Mouse (Mus musculus): Measurements from ENCODE around the gene Rap2a. TPM values are rescaled to one million over a fixed set of nuclear protein-coding genes. Genes with fewer than 3 reads are reported as not detected.

Gene Rap2a
- total RNA-seq (2021), result 10 to 100 TPM; 91.3 to 97.7 TPM

GRCm38 (mm10) chr14:120477982-120478568 lies at the start of gene Rap2a:
TSS of gene Rap2a (plus strand) at chr14:120478444.
- peak; percentile 97 for DNase-seq
- intact Hi-C loops (cut with DNase I), result loop anchor here (10.0 kb wide), 2 partner anchors 187 to 337 kb away; no protein-coding TSS in a partner anchor

- DNase-seq, result no peak
- intact Hi-C loops (cut with DNase I), result no loop called here
Measured at GRCm38 (mm10) chr14:120428497-120428896, 49.7 kb upstream of the Rap2a start.

- no peak for DNase-seq
- intact Hi-C loops (cut with DNase I), result no loop called here
Measured at GRCm38 (mm10) chr14:120432773-120433172, 45.5 kb upstream of the Rap2a start.

- intact Hi-C loops (cut with DNase I), result no loop called here
Measured at GRCm38 (mm10) chr14:120433931-120434398, 44.3 kb upstream of the Rap2a start.

GRCm38 (mm10) chr14:120434831-120435230 lies 43.4 kb upstream of the Rap2a start:
- DNase-seq, result no peak
- intact Hi-C loops (cut with DNase I), result no loop called here

More at GRCm38 (mm10) chr14:120433931-120434398, 44.3 kb upstream of the Rap2a start:
- no peak for DNase-seq

- no peak for DNase-seq
- intact Hi-C loops (cut with DNase I), result no loop called here
Measured at GRCm38 (mm10) chr14:120440716-120441115, 37.5 kb upstream of the Rap2a start.

- no peak for DNase-seq
- intact Hi-C loops (cut with DNase I), result no loop called here
Measured at GRCm38 (mm10) chr14:120441256-120441655, 37.0 kb upstream of the Rap2a start.

GRCm38 (mm10) chr14:120441836-120442235 lies 36.4 kb upstream of the Rap2a start:
- DNase-seq, result no peak
- intact Hi-C loops (cut with DNase I), result no loop called here

GRCm38 (mm10) chr14:120454221-120454620 lies 24.0 kb upstream of the Rap2a start:
- intact Hi-C loops (cut with DNase I), result no loop called here
- no peak for DNase-seq

GRCm38 (mm10) chr14:120463938-120464727 lies 14.1 kb upstream of the Rap2a start:
- no peak for DNase-seq
- intact Hi-C loops (cut with DNase I), result no loop called here

- no peak for DNase-seq
- intact Hi-C loops (cut with DNase I), result no loop called here
Measured at GRCm38 (mm10) chr14:120466816-120467215, 11.4 kb upstream of the Rap2a start.

- no peak for DNase-seq
- intact Hi-C loops (cut with DNase I), result no loop called here
Measured at GRCm38 (mm10) chr14:120469126-120469790, 9.0 kb upstream of the Rap2a start.

- intact Hi-C loops (cut with DNase I), result loop anchor here (10.0 kb wide), 2 partner anchors 189 to 339 kb away; no protein-coding TSS in a partner anchor
- DNase-seq, result no peak
Measured at GRCm38 (mm10) chr14:120476186-120476697, 2.0 kb upstream of the Rap2a start.

GRCm38 (mm10) chr14:120477288-120477981 lies 809 bp upstream of the Rap2a start:
- peak; percentile 100 for DNase-seq
- intact Hi-C loops (cut with DNase I), result loop anchor here (10.0 kb wide), 2 partner anchors 187 to 337 kb away; no protein-coding TSS in a partner anchor

- DNase-seq, result no peak
- intact Hi-C loops (cut with DNase I), result loop anchor here (10.0 kb wide), 2 partner anchors 186 to 336 kb away; no protein-coding TSS in a partner anchor
Measured at GRCm38 (mm10) chr14:120478641-120479341, 547 bp downstream of the Rap2a start.

GRCm38 (mm10) chr14:120480341-120480900 lies 2.2 kb downstream of the Rap2a start:
- no peak for DNase-seq
- intact Hi-C loops (cut with DNase I), result no loop called here

GRCm38 (mm10) chr14:120480927-120481326 lies 2.7 kb downstream of the Rap2a start:
- no peak for DNase-seq
- intact Hi-C loops (cut with DNase I), result no loop called here

GRCm38 (mm10) chr14:120484561-120484960 lies 6.3 kb downstream of the Rap2a start:
- intact Hi-C loops (cut with DNase I), result no loop called here
- no peak for DNase-seq

- DNase-seq, result no peak
- intact Hi-C loops (cut with DNase I), result no loop called here
Measured at GRCm38 (mm10) chr14:120496284-120496683, 18.0 kb downstream of the Rap2a start.
